Comparison of ENCODE assay signal across 8 mouse cellular contexts in genomic region chr6:90712486-90713480, GRCm38 (mm10).
DNase-seq lines count a peak whose midpoint lies in the region; ATAC-seq and TF ChIP-seq lines count a peak whose summit lies in the region.

No protein-coding gene starts in this region.

- DNase-seq in cerebellum, adult 2 months: peak in 1 of 2 experiments; percentile 48
- no peak for DNase-seq in cerebellum, adult 11-12 months
- peak; percentile 40 for DNase-seq in c-Kit-positive CD71-negative TER-119-negative erythroid progenitor cells, embryonic 14.5 days (ENCODE audit: low read depth)
- DNase-seq in hindbrain, embryonic 10.5 days (ENCODE audit: low spot score): no peak
- DNase-seq in midbrain, embryonic 11.5 days (ENCODE audit: low spot score, missing footprints): peak; percentile 87
- DNase-seq in thymus, adult 18-20 months: no peak

- H3K4me2 ChIP-seq in limb, embryonic 13.5 days (replicated peaks): peak overlapping the region; percentile 10; the same call in 1 of the 2 replicates
- H3K4me2 ChIP-seq in midbrain, embryonic 11.5 days: no peak overlapping the region

- no peaks in the 10 kb centered on the region for H3K9me3 ChIP-seq in hindbrain, embryonic 10.5 days
- H3K9me3 ChIP-seq in limb, embryonic 13.5 days: no peaks in the 10 kb centered on the region
- no peaks in the 10 kb centered on the region for H3K9me3 ChIP-seq in midbrain, embryonic 11.5 days (ENCODE audit: control insufficient read depth, low read length)

- no peak overlapping the region for H3K9ac ChIP-seq in limb, embryonic 13.5 days
- H3K9ac ChIP-seq in midbrain, embryonic 11.5 days (ENCODE audit: low read length): 0 out of 2 replicates have a peak overlapping the region, but pooled peaks have one; percentile 16

- no peak for TF ChIP-seq CTCF in cerebellum, adult 2 months (IDR thresholded peaks at IDR 0.05; ENCODE audit: borderline replicate concordance, insufficient read depth, low read depth, low read length)

- H3K27ac ChIP-seq in cerebellum, adult 2 months (ENCODE audit: insufficient read depth, low read length): peak overlapping the region; percentile 31; the same call in 1 of the 2 replicates
- H3K27ac ChIP-seq in hindbrain, embryonic 10.5 days: peak overlapping the region; percentile 82
- 0 out of 2 replicates have a peak overlapping the region, but pooled peaks have one; percentile 44 for H3K27ac ChIP-seq in limb, embryonic 13.5 days
- peak overlapping the region; percentile 79 for H3K27ac ChIP-seq in midbrain, embryonic 11.5 days (ENCODE audit: low read depth, low read length)

- H3K36me3 ChIP-seq in hindbrain, embryonic 10.5 days: no peaks in the 10 kb centered on the region
- no peaks in the 10 kb centered on the region; the same call in 1 of the 2 replicates for H3K36me3 ChIP-seq in limb, embryonic 13.5 days
- no peaks in the 10 kb centered on the region for H3K36me3 ChIP-seq in midbrain, embryonic 11.5 days (ENCODE audit: control insufficient read depth, insufficient read depth, low read length)

- WGBS in cerebellum, adult 2 months: 40% methylated on average over 8 of the region's 8 CpGs
- WGBS in hindbrain, embryonic 10.5 days: 79% methylated on average over 8 of the region's 8 CpGs
- 60% methylated on average over 8 of the region's 8 CpGs for WGBS in limb, embryonic 13.5 days
- WGBS in midbrain, embryonic 11.5 days: 74% methylated on average over 8 of the region's 8 CpGs

- no peaks in the 10 kb centered on the region for H3K27me3 ChIP-seq in cerebellum, adult 2 months (ENCODE audit: control insufficient read depth, insufficient read depth, low read length)
- no peaks in the 10 kb centered on the region for H3K27me3 ChIP-seq in hindbrain, embryonic 10.5 days (ENCODE audit: insufficient read depth, poor library complexity, severe bottlenecking)
- no peaks in the 10 kb centered on the region for H3K27me3 ChIP-seq in limb, embryonic 13.5 days
- H3K27me3 ChIP-seq in midbrain, embryonic 11.5 days (ENCODE audit: control insufficient read depth, insufficient read depth, low read length): no peaks in the 10 kb centered on the region

- no peak for TF ChIP-seq POLR2A in cerebellum, adult 2 months (IDR thresholded peaks at IDR 0.05; ENCODE audit: borderline replicate concordance, insufficient read depth, low read length)

- peaks cover 53% of the 10 kb centered on the region for H3K4me1 ChIP-seq in cerebellum, adult 2 months (ENCODE audit: control insufficient read depth, insufficient read depth, low read length)
- peaks cover 81% of the 10 kb centered on the region for H3K4me1 ChIP-seq in hindbrain, embryonic 10.5 days (replicated peaks)
- H3K4me1 ChIP-seq in limb, embryonic 13.5 days: peaks cover 87% of the 10 kb centered on the region
- peaks cover 53% of the 10 kb centered on the region for H3K4me1 ChIP-seq in midbrain, embryonic 11.5 days (ENCODE audit: control insufficient read depth, insufficient read depth, low read length)

- H3K4me3 ChIP-seq in cerebellum, adult 2 months (replicated peaks; ENCODE audit: insufficient read depth, low read depth, low read length): no peak overlapping the region
- H3K4me3 ChIP-seq in hindbrain, embryonic 10.5 days: no peak overlapping the region
- no peak overlapping the region for H3K4me3 ChIP-seq in limb, embryonic 13.5 days
- H3K4me3 ChIP-seq in midbrain, embryonic 11.5 days (ENCODE audit: low read depth, low read length): no peak overlapping the region

- ATAC-seq in limb, embryonic 13.5 days (ENCODE audit: low FRiP score, low read depth): no peak
- ATAC-seq in midbrain, embryonic 11.5 days (ENCODE audit: low FRiP score): no peak
- no peak for ATAC-seq in frontal cortex, adult (ENCODE audit: low TSS enrichment)

Comparison
In these comparisons a context has a peak if more than half of its experiments do, and no peak if none do; other contexts are left out.
1. DNase-seq: peak in c-Kit-positive CD71-negative TER-119-negative erythroid progenitor cells, embryonic 14.5 days (single experiment) and midbrain, embryonic 11.5 days (single experiment); none in cerebellum, adult 11-12 months (single experiment), hindbrain, embryonic 10.5 days (single experiment) and thymus, adult 18-20 months (0 of 2).
2. H3K27ac ChIP-seq: peak in every context shown above with its lines; median percentile 82 in hindbrain, embryonic 10.5 days; 79 in midbrain, embryonic 11.5 days; 44 in limb, embryonic 13.5 days; 31 in cerebellum, adult 2 months.